Mouse (Mus musculus): ENCODE measurements at regions not wholly inside any gene's neighbourhood (a gene's known extent, or its start where the extent isn't known, plus 50 kb on each side); places are given as distances from the start of the nearest gene placed in this dataset.
"Not testable (repeated sequence)": the region's sequence is repeated elsewhere in the genome, so short reads cannot be mapped to it uniquely, and the experiment has no call there.

DNA sequence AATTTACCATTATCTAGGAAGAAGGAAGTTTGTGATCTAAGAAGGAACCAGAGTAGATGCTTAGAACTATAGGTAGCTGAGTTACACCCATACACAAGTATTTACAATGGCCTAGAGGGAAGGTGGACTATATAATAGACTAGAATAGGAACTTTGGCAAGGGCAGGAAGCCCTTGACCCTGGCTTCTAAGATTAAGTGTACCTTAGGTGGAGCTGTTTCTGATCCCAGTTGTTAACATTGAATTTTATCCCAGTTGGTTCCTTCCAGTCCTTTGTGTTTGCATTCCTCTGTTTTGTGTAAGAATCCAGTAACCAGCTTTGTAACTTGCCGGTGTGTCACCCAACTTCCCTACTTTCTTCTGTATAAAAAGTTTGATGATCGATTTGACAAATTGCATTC, 294.1 kb downstream of the Plod2 start:
- not testable (repeated sequence) for TF ChIP-seq CTCF (conservative IDR thresholded peaks at IDR 0.05; ENCODE audit: low read length); NANOG (IDR thresholded peaks at IDR 0.05; ENCODE audit: borderline replicate concordance, low read length); POU5F1 (IDR thresholded peaks at IDR 0.05; ENCODE audit: borderline replicate concordance, low read length)
